Mouse (Mus musculus): ENCODE data around the gene Spata20.

Gene Spata20

DNA sequence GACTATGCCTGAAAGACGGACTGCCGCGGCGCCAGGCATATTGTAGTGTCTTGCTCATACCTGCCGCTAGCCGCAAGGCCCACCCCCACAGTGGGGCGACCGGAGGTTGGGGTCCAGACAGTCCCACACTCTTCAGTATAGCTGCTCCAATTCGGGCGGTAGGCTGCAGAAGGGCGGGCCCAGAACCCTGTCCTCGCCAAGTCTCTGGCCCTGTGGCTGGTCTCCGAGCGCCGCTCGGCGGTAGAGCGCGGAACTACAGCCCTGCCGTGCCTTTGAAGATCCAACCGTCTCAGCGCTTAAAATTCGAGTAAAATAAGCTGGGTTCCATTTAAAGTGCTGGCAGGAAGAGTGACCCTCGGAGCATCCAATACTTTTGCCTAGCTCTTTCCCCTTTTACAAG lies at the start of gene Spata20:
Spata20 (minus strand) TSS at position 179 of the 400 bp plus-strand sequence.
- peak; percentile 94 to 97 for DNase-seq

DNA sequence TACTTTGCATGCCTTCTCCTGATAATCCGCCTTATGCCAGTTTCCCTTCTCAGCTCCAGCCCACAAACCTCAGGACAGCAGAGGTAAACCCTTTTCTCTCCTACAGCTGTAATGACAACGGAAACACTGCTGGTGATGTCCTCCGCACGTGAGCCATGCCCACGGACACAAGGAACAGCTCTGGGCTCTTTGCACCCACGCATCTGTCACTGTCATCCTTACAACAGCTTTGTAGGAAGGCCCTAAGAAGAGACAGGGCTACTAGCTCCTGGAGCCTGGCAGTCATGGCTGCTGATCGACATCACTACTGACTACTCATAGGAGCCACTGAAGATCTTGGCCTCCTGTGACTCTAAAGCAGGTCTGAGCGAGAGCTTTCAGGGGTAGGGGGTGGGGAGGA lies 47.2 kb upstream of the Spata20 start:
- DNase-seq: no peak

GRCm38 (mm10) chr11:94528879-94529278 lies 42.9 kb upstream of the Spata20 start:
- no peak for DNase-seq

DNA sequence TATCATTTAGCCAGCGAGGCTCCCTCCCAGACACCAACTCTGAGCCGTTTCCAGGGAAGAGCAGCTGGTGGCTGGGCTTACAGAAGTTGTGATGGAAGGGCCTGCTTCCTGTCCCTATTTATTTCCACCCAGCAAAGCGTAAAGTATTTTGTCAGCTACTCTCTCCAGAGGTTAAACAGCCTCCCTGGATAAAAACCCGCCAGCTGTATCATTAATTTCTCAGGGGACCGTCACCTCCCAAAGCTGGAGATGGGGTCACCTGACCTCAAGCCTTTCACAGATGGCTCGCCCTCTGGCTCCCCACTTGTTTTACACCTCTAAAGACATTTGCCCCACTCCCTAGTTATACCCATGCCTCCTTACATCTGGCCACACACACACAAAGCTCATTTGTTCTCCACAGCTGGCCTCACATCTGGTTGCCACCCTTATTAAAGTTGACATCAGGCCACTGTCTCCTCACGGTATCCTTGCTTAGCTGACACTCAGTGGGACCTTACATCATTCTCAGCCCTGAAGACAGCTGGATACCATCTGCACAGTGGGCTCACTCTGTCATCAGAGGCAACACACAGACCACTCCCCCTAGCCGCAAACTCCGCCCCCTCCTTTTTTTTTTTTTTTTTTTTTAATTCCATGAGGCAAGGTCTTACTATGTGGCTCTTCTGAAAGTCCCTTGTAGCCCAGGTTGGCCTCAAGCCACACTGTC lies 40.3 kb upstream of the Spata20 start:
- DNase-seq: no peak

DNA sequence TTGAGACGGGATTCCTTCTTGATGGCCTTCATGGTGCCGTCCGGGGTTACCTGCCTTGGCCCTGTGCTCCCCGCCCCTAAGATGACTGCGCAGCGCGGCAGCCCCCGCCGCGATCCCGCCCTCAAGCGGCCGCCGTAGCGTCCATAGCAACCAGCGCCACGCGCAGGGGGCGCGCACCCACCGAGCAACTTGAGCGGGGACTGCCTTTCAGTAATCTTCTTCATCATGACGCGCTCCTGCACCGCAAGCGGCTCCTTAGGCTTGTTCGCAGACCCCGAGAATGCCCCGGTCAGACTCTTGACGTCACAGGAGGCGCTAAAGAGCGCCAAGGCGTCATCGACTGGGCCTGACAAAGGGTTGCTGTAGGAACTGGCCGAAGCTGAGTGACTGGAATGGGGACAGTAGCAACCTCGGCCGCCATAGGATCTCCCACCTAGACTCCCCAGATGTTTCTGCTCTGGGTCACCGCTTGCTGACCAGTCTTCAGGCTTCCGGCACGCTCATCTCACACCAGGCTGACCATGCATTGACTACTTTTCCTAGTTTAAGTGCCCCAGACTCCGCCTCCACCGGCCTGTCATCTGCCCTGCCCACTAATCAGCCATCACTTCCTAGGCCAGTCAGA lies 35.4 kb upstream of the Spata20 start, which contains the start of gene Mycbpap:
Mycbpap (minus strand) TSS at position 524 of the 625 bp plus-strand sequence.
- peak; percentile 73 to 75 for DNase-seq

GRCm38 (mm10) chr11:94513452-94513851 lies 27.5 kb upstream of the Spata20 start:
- no peak for DNase-seq

DNA sequence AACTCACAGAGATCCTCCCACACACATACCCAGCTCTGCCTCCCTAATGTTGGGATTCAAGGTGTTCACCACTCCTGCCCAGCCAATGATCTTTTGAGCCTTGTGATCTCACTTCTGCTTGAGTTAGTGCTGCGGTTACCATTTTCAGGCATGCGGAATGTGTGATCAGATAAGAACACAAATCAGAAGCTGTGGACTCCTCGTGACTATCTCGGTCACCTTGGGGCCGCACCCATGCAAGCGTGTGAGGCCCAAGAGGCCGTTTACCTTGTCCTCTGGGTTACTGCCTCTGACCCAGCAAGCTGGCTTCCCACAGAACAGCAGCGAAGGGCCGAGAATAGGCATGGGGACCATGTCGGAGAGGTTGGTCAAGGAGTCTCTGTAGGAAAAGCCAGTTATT lies 23.0 kb upstream of the Spata20 start:
- no peak for DNase-seq

DNA sequence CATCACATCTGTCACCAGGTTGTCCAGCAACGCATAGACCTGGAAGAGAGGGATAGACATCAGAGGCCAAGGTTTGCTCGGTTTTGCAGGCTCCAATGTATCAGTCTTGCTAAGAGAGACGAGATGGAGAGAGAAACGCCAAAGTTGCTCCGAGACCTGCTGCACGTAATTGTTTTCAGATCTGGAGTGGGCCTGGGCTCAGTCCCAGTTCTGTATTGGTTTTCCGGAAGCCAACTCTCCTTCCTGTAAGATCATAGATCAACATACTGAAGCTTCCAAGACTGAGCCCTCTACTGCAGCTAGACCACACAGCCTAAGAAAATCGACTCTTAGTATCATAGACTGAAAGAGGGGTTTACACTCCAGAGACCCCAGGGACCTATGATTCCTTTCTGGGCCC lies 15.5 kb upstream of the Spata20 start:
- DNase-seq: no peak

- DNase-seq: no peak
Measured at GRCm38 (mm10) chr11:94500362-94500761, 14.4 kb upstream of the Spata20 start.

GRCm38 (mm10) chr11:94499661-94500152 lies 13.7 kb upstream of the Spata20 start, which contains the start of gene Epn3:
Gene Epn3 (minus strand): TSS chr11:94499974.
- peak; percentile 66 to 72 for DNase-seq

- peak; percentile 88 to 90 for DNase-seq
Measured at GRCm38 (mm10) chr11:94499035-94499434, 13.1 kb upstream of the Spata20 start.

- DNase-seq: peak; percentile 71 to 81
Measured at GRCm38 (mm10) chr11:94498093-94498996, 12.4 kb upstream of the Spata20 start.

- DNase-seq: no peak
Measured at GRCm38 (mm10) chr11:94495415-94495814, 9.4 kb upstream of the Spata20 start.

DNA sequence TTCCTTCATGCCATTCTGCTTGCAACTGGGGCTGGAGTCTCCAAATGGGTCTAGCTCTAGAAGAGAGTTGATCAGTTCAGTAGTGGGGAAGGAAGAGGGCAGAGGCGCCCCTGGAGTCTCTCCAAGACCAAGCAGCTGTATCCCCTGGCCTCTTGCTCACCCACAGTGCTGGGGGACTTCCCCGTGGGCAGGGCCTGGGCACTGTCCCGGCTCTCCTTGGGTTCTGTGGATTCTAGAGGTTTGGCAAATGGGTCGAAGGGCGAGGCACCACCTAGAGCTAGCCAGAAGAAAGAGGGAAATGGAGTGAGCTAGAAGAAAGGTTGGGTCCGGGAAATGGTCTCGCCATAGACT lies 5.7 kb upstream of the Spata20 start:
- no peak for DNase-seq

DNA sequence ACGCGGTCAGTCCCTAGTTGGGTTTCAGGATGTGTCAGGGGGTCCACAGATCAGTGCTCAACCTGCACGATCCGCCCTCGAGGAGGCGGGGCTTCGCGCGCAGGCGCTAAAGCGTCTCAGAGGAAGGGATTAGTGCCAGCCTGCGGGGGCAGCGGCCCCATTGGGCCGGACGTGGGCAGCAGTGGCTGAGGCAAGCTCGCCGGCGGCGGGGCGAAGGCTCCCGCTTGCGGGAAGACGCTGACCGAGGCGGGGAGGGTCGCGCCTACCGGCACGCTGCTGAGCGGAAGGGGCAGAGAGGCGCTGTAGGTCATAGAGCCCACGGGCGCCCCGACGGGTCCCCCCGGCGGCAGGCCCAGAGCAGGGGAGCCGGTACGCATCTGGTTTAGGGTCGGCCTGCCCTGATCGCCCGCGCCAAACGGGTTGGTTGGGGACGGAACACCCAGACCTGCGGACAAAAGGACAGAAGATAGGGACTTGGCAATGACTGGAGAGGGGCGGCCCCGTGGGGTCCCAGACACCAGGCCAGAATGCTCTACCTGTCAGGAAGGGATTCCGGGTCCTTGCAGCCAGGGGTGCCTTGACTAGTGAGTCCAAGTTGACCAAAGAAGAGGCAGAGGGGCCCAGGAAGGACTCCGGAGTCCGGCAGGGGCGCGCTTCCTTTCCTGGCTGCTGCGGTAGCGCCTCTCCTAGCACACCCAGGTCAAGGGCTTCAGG lies 5.2 kb upstream of the Spata20 start:
- DNase-seq: peak; percentile 83 to 85

- DNase-seq: peak; percentile 57 to 67
Measured at GRCm38 (mm10) chr11:94489745-94490144, 3.8 kb upstream of the Spata20 start.

GRCm38 (mm10) chr11:94488767-94489533 lies 3.0 kb upstream of the Spata20 start:
- DNase-seq: peak; percentile 44 to 50

- DNase-seq: no peak
Measured at GRCm38 (mm10) chr11:94485223-94485622, 756 bp downstream of the Spata20 start.

GRCm38 (mm10) chr11:94484636-94485035 lies 1.3 kb downstream of the Spata20 start:
- no peak for DNase-seq

DNA sequence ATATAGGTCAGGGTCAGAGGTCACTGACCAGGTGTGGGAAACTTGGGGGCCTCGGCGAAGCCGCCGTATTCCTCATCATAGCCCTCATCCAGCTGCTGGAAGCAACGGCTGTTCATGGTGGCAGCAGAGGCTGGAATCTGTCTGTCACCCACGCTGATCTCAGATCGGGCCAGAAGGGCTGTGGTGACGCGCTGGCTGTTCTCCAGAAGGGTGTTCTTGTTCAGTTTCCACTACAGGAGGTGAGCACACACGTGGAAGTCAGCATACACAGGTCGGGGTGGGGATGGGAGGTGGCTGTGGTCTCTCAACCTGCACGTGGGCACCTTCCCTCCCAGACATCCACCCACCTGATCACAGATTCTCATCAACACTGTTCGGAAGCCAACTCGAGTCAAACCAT lies 2.1 kb downstream of the Spata20 start:
- DNase-seq: peak; percentile 53 to 58

- DNase-seq: peak; percentile 78 to 85
Measured at GRCm38 (mm10) chr11:94483436-94483835, 2.5 kb downstream of the Spata20 start.

- DNase-seq: no peak
Measured at GRCm38 (mm10) chr11:94482738-94483137, 3.2 kb downstream of the Spata20 start.

Measured in cerebellum, postnatal 10 days (tissue).